Mouse (Mus musculus) ES-Bruce4 (cell line): ENCODE measurements around the gene Sept9.

Experiments used
- CTCF ChIP-seq: IDR thresholded peaks from one replicate; pipeline ENCODE4 v1.8.1; 2011; ENCODE audit warnings: low read depth, low read length
- POLR2A ChIP-seq: IDR thresholded peaks from one replicate; pipeline ENCODE4 v1.8.1; 2011; ENCODE audit warnings: low read length; ENCODE audit not compliant: insufficient read depth

DNA sequence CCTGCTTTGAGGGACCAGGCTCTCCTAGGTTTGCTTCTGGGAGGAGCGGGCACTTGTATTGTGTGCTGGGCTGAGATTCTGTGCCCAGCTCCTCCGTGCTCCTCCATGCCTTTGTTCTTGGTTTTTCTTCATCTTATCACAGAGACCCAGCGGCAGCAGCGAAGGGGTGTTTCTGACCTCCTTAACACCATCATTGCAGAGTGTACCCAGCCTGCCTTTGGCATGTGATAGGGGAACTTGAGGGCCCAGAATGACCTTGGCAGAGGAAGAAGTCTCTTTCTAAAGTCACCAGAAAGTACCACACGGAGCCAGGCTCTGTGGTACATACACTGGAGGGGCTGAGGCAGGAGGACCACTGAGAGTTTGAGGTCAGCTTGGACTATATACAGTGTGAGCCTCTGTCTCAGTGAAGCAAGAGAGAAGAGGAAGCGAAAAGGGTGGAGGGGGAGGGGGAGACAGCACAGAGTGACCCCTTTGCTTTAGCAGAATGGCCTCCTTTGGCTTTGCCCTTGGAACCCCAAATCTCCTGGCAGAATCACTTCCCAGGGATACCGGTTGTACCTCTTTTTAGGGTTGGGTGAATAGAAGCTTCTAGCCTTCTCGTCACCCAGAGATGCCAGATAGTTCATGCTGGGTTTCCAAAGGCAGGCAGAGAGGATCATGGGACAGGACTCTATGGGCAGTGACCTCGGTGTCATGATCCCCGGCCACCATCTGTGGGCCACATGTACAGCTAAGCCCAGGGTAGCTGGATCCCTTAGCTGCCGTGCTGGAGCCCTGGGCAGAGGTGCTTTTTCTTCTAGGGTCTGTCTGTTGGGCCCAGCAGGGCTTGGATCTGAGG, 83.8 kb downstream of the Sept9 start:
- TF ChIP-seq CTCF (no peak), POLR2A (no peak)
